Mouse (Mus musculus): Measurements from ENCODE around the gene Rraga. TPM values are rescaled to one million over a fixed set of nuclear protein-coding genes. Genes with fewer than 3 reads are reported as not detected.

Gene Rraga
- 127 and 148 TPM in 2 replicates for polyA plus RNA-seq (2015; fragmentation: Nextera tagmentation; extraction: Ambion mirVana)

- peak; percentile 98 for ATAC-seq (ENCODE audit: low FRiP score)
- Histone ChIP-seq H3K4me1 (peaks cover 35% of the 10 kb centered on the region), H3K4me3 (replicated peaks) (peak within 1 kb of the TSS; percentile 96), H3K9ac (replicated peaks) (peak within 1 kb of the TSS; percentile 100), H3K9me3 (replicated peaks) (no peaks in the 10 kb centered on the region), H3K27me3 (replicated peaks) (0 out of 2 replicates have a peak, but pooled peaks cover 3% of the 10 kb centered on the region), H3K4me2 (peak within 1 kb of the TSS; percentile 86), H3K27ac (replicated peaks) (peak within 1 kb of the TSS; percentile 98), H3K36me3 (peaks cover 7% of the 10 kb centered on the region)
- WGBS = under 1% methylated on average over 53 of the region's 53 CpGs
Measured at GRCm38 (mm10) chr4:86575283-86575983, at the start of gene Rraga. Gene Rraga (plus strand): TSS chr4:86575668.

- ATAC-seq (ENCODE audit: low FRiP score) = no peak
- Histone ChIP-seq H3K9ac (replicated peaks) (no peak overlapping the region), H3K4me2 (no peak overlapping the region), H3K4me3 (replicated peaks) (no peak overlapping the region), H3K27ac (replicated peaks) (no peak overlapping the region), H3K36me3 (no peaks in the 10 kb centered on the region), H3K9me3 (replicated peaks) (no peaks in the 10 kb centered on the region), H3K27me3 (replicated peaks) (no peaks in the 10 kb centered on the region), H3K4me1 (no peaks in the 10 kb centered on the region)
- 76% methylated on average over 11 of the region's 11 CpGs for WGBS
Measured at GRCm38 (mm10) chr4:86527162-86528136, 48.0 kb upstream of the Rraga start.

GRCm38 (mm10) chr4:86529161-86529560, 46.3 kb upstream of the Rraga start:
- Histone ChIP-seq H3K4me2 (no peak overlapping the region), H3K27ac (replicated peaks) (no peak overlapping the region), H3K36me3 (no peaks in the 10 kb centered on the region), H3K9ac (replicated peaks) (no peak overlapping the region), H3K27me3 (replicated peaks) (no peaks in the 10 kb centered on the region), H3K4me1 (no peaks in the 10 kb centered on the region), H3K4me3 (replicated peaks) (no peak overlapping the region), H3K9me3 (replicated peaks) (no peaks in the 10 kb centered on the region)
- 67% methylated on average over 6 of the region's 6 CpGs for WGBS
- no peak for ATAC-seq (ENCODE audit: low FRiP score)

GRCm38 (mm10) chr4:86533406-86534090, 41.9 kb upstream of the Rraga start:
- no peaks in the 10 kb centered on the region for H3K27me3 ChIP-seq (replicated peaks)
- ATAC-seq (ENCODE audit: low FRiP score) = no peak
- WGBS = 56% methylated on average over 8 of the region's 8 CpGs

GRCm38 (mm10) chr4:86534091-86534481, 41.4 kb upstream of the Rraga start:
- Histone ChIP-seq H3K27me3 (replicated peaks) (no peaks in the 10 kb centered on the region), H3K27ac (replicated peaks) (no peak overlapping the region), H3K36me3 (no peaks in the 10 kb centered on the region), H3K9ac (replicated peaks) (no peak overlapping the region), H3K9me3 (replicated peaks) (no peaks in the 10 kb centered on the region), H3K4me2 (no peak overlapping the region), H3K4me3 (replicated peaks) (no peak overlapping the region), H3K4me1 (no peaks in the 10 kb centered on the region)
- no peak for ATAC-seq (ENCODE audit: low FRiP score)
- 74% methylated on average over 5 of the region's 5 CpGs for WGBS

More at GRCm38 (mm10) chr4:86533406-86534090, 41.9 kb upstream of the Rraga start:
- Histone ChIP-seq H3K4me1 (no peaks in the 10 kb centered on the region), H3K9me3 (replicated peaks) (no peaks in the 10 kb centered on the region), H3K4me2 (no peak overlapping the region), H3K27ac (replicated peaks) (no peak overlapping the region), H3K36me3 (no peaks in the 10 kb centered on the region), H3K4me3 (replicated peaks) (no peak overlapping the region), H3K9ac (replicated peaks) (no peak overlapping the region)

- Histone ChIP-seq H3K27me3 (replicated peaks) (no peaks in the 10 kb centered on the region), H3K4me2 (no peak overlapping the region), H3K9ac (replicated peaks) (no peak overlapping the region), H3K4me1 (no peaks in the 10 kb centered on the region), H3K4me3 (replicated peaks) (no peak overlapping the region), H3K27ac (replicated peaks) (no peak overlapping the region), H3K9me3 (replicated peaks) (no peaks in the 10 kb centered on the region), H3K36me3 (no peaks in the 10 kb centered on the region)
- ATAC-seq (ENCODE audit: low FRiP score) = no peak
- WGBS = 50% methylated on average over 4 of the region's 4 CpGs
Measured at GRCm38 (mm10) chr4:86537972-86538371, 37.5 kb upstream of the Rraga start.

- Histone ChIP-seq H3K4me3 (replicated peaks) (no peak overlapping the region), H3K27me3 (replicated peaks) (no peaks in the 10 kb centered on the region), H3K4me2 (no peak overlapping the region), H3K9me3 (replicated peaks) (no peaks in the 10 kb centered on the region), H3K4me1 (peaks cover 8% of the 10 kb centered on the region), H3K9ac (replicated peaks) (no peak overlapping the region), H3K36me3 (no peaks in the 10 kb centered on the region), H3K27ac (replicated peaks) (no peak overlapping the region)
- WGBS = 89% methylated on average over 5 of the region's 5 CpGs
- ATAC-seq (ENCODE audit: low FRiP score) = no peak
Measured at GRCm38 (mm10) chr4:86538936-86539335, 36.5 kb upstream of the Rraga start.

- no peak overlapping the region for H3K4me3 ChIP-seq (replicated peaks)
- no peak overlapping the region for H3K27ac ChIP-seq (replicated peaks)
- ATAC-seq (ENCODE audit: low FRiP score) = no peak
- 77% methylated on average over 1 of the region's 1 CpGs for WGBS
- no peaks in the 10 kb centered on the region for H3K9me3 ChIP-seq (replicated peaks)
- peaks cover 18% of the 10 kb centered on the region for H3K4me1 ChIP-seq
- no peak overlapping the region for H3K9ac ChIP-seq (replicated peaks)
- no peak overlapping the region for H3K4me2 ChIP-seq
- no peaks in the 10 kb centered on the region for H3K27me3 ChIP-seq (replicated peaks)
- no peaks in the 10 kb centered on the region for H3K36me3 ChIP-seq
Measured at GRCm38 (mm10) chr4:86541573-86541972, 33.9 kb upstream of the Rraga start.

- H3K9me3 ChIP-seq (replicated peaks) = no peaks in the 10 kb centered on the region
- peaks cover 18% of the 10 kb centered on the region for H3K4me1 ChIP-seq
- no peaks in the 10 kb centered on the region for H3K27me3 ChIP-seq (replicated peaks)
- H3K4me2 ChIP-seq = no peak overlapping the region
- ATAC-seq (ENCODE audit: low FRiP score) = no peak
- H3K4me3 ChIP-seq (replicated peaks) = no peak overlapping the region
- no peaks in the 10 kb centered on the region for H3K36me3 ChIP-seq
- H3K27ac ChIP-seq (replicated peaks) = peak overlapping the region; percentile 54; the same call in 1 of the 2 replicates
- 26% methylated on average over 3 of the region's 3 CpGs for WGBS
- no peak overlapping the region for H3K9ac ChIP-seq (replicated peaks)
Measured at GRCm38 (mm10) chr4:86543999-86544398, 31.5 kb upstream of the Rraga start.

GRCm38 (mm10) chr4:86545615-86546014, 29.9 kb upstream of the Rraga start:
- no peak overlapping the region for H3K9ac ChIP-seq (replicated peaks)
- no peak; the same call in 1 of the 2 replicates for ATAC-seq (ENCODE audit: low FRiP score)
- H3K27me3 ChIP-seq (replicated peaks) = no peaks in the 10 kb centered on the region
- peaks cover 18% of the 10 kb centered on the region for H3K4me1 ChIP-seq
- no peaks in the 10 kb centered on the region for H3K9me3 ChIP-seq (replicated peaks)
- H3K4me2 ChIP-seq = no peak overlapping the region
- WGBS = 57% methylated on average over 5 of the region's 5 CpGs
- H3K27ac ChIP-seq (replicated peaks) = 0 out of 2 replicates have a peak overlapping the region, but pooled peaks have one; percentile 37
- H3K36me3 ChIP-seq = no peaks in the 10 kb centered on the region
- H3K4me3 ChIP-seq (replicated peaks) = no peak overlapping the region

GRCm38 (mm10) chr4:86548332-86548731, 27.1 kb upstream of the Rraga start:
- Histone ChIP-seq H3K9me3 (replicated peaks) (no peaks in the 10 kb centered on the region), H3K36me3 (no peaks in the 10 kb centered on the region), H3K4me3 (replicated peaks) (no peak overlapping the region), H3K9ac (replicated peaks) (no peak overlapping the region), H3K4me2 (no peak overlapping the region), H3K4me1 (peaks cover 15% of the 10 kb centered on the region), H3K27ac (replicated peaks) (no peak overlapping the region), H3K27me3 (replicated peaks) (no peaks in the 10 kb centered on the region)
- no peak for ATAC-seq (ENCODE audit: low FRiP score)
- 92% methylated on average over 9 of the region's 9 CpGs for WGBS

Measured in neural tube, embryonic 15.5 days (tissue).